Mouse (Mus musculus) induced T-regulatory cell, adult 2 months (primary cell): ENCODE results near the gene Gm9639.
"Not testable (repeated sequence)": the region's sequence is repeated elsewhere in the genome, so short reads cannot be mapped to it uniquely, and the experiment has no call there.

Experiments
- DNase-seq: peaks from one replicate; pipeline ENCODE4 v3.0.0-alpha.2; 2012; ENCODE audit warnings: low read depth

Gm9639 gene

GRCm38 (mm10) chr10:77752312-77752711, 42.6 kb downstream of the Gm9639 start:
- not testable (repeated sequence) for DNase-seq

- DNase-seq: not testable (repeated sequence)
These were observed 43.6 kb downstream of the Gm9639 start, which contains the start of gene Gm9736 for GRCm38 (mm10) chr10:77751254-77751653. TSS of gene Gm9736 (minus strand) at chr10:77751354.

- not testable (repeated sequence) for DNase-seq
These were observed 44.2 kb downstream of the Gm9639 start for GRCm38 (mm10) chr10:77750686-77751085.
